Mouse (Mus musculus): ENCODE results near the gene Capza2. TPM values are rescaled to one million over a fixed set of nuclear protein-coding genes. Genes with fewer than 3 reads are reported as not detected.

The Capza2 gene
- polyA plus RNA-seq (2014; fragmentation: Nextera tagmentation; extraction: Ambion mirVana), result 242 and 251 TPM in 2 replicates

DNA sequence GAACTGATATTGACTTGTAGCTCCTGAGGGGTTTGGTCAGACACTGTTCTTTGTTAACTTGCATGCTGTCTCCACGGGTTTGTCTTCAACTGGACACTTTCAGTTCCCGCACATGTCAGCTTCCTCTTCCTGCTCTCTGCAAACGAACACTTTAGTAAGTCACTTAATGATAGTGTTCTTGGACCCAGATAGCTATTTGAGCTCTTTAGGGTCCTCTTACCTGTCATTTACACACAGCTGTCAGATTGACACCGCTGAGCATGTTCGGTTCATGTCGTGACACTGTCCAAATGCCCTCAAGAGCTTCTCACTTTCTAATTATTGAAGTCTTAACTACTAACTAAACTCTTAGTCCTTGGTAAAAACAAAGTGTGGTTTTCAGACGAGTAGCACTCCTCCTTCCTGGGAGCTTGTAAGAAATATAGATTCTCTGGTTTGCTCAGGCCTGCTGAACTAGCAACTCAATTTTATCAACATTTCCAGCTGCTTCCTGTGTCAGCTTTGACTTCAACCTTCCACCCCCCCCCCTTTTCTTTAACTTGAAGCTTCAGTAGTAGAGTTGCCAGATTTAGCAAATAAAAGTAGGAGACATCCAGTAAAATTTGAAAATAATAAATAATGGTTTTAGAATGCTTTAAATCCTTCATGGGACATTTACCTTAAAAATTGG lies at the start of gene Capza2:
TSS of gene Capza2 (plus strand) at position 620 of the 670 bp plus-strand sequence.
- Histone ChIP-seq H3K4me1 (replicated peaks; ENCODE audit: control insufficient read depth, insufficient read depth, low read length) (no peaks in the 10 kb centered on the region), H3K36me3 (ENCODE audit: control insufficient read depth, insufficient read depth, low read length) (no peaks in the 10 kb centered on the region), H3K4me3 (ENCODE audit: low read depth, low read length) (peak within 1 kb of the TSS; percentile 91), H3K9me3 (ENCODE audit: control insufficient read depth, low read length) (no peaks in the 10 kb centered on the region), H3K27ac (ENCODE audit: low read depth, low read length) (peak within 1 kb of the TSS; percentile 89), H3K9ac (ENCODE audit: low read length) (peak within 1 kb of the TSS; percentile 93), H3K27me3 (ENCODE audit: control insufficient read depth, insufficient read depth, low read length) (no peaks in the 10 kb centered on the region), H3K4me2 (ENCODE audit: low read depth, low read length, severe bottlenecking) (peak within 1 kb of the TSS; percentile 70; the same call in 1 of the 2 replicates)
- DNase-seq (ENCODE audit: low spot score), result no peak
- 81% methylated on average over 7 of the region's 7 CpGs for WGBS
- no peak for ATAC-seq (replicated peaks; ENCODE audit: low FRiP score)

- peak; percentile 82 for ATAC-seq (replicated peaks; ENCODE audit: low FRiP score)
- WGBS, result 33% methylated on average over 16 of the region's 16 CpGs
- DNase-seq (ENCODE audit: low spot score), result peak; percentile 86
Observed at GRCm38 (mm10) chr6:17589049-17589952, 46.7 kb upstream of the Capza2 start.

GRCm38 (mm10) chr6:17589953-17590627 lies 45.9 kb upstream of the Capza2 start:
- Histone ChIP-seq H3K27me3 (ENCODE audit: control insufficient read depth, insufficient read depth, low read length) (no peaks in the 10 kb centered on the region), H3K4me3 (ENCODE audit: low read depth, low read length) (no peak overlapping the region), H3K4me2 (ENCODE audit: low read depth, low read length, severe bottlenecking) (no peak overlapping the region), H3K36me3 (ENCODE audit: control insufficient read depth, insufficient read depth, low read length) (no peaks in the 10 kb centered on the region), H3K9ac (ENCODE audit: low read length) (no peak overlapping the region), H3K9me3 (ENCODE audit: control insufficient read depth, low read length) (no peaks in the 10 kb centered on the region), H3K27ac (ENCODE audit: low read depth, low read length) (no peak overlapping the region), H3K4me1 (replicated peaks; ENCODE audit: control insufficient read depth, insufficient read depth, low read length) (no peaks in the 10 kb centered on the region; the same call in 1 of the 2 replicates)
- ATAC-seq (replicated peaks; ENCODE audit: low FRiP score) (no peak), DNase-seq (ENCODE audit: low spot score) (no peak)
- 59% methylated on average over 8 of the region's 8 CpGs for WGBS

More at GRCm38 (mm10) chr6:17589049-17589952, 46.7 kb upstream of the Capza2 start:
- Histone ChIP-seq H3K36me3 (ENCODE audit: control insufficient read depth, insufficient read depth, low read length) (no peaks in the 10 kb centered on the region), H3K27me3 (ENCODE audit: control insufficient read depth, insufficient read depth, low read length) (no peaks in the 10 kb centered on the region), H3K4me2 (ENCODE audit: low read depth, low read length, severe bottlenecking) (no peak overlapping the region), H3K27ac (ENCODE audit: low read depth, low read length) (no peak overlapping the region), H3K4me3 (ENCODE audit: low read depth, low read length) (no peak overlapping the region), H3K4me1 (replicated peaks; ENCODE audit: control insufficient read depth, insufficient read depth, low read length) (no peaks in the 10 kb centered on the region; the same call in 1 of the 2 replicates), H3K9ac (ENCODE audit: low read length) (no peak overlapping the region), H3K9me3 (ENCODE audit: control insufficient read depth, low read length) (no peaks in the 10 kb centered on the region)

GRCm38 (mm10) chr6:17593971-17594370 lies 42.1 kb upstream of the Capza2 start:
- no peak overlapping the region for H3K27ac ChIP-seq (ENCODE audit: low read depth, low read length)
- no peaks in the 10 kb centered on the region for H3K9me3 ChIP-seq (ENCODE audit: control insufficient read depth, low read length)
- ATAC-seq (replicated peaks; ENCODE audit: low FRiP score) (no peak), DNase-seq (ENCODE audit: low spot score) (no peak)
- H3K9ac ChIP-seq (ENCODE audit: low read length), result no peak overlapping the region
- no peak overlapping the region for H3K4me3 ChIP-seq (ENCODE audit: low read depth, low read length)
- H3K4me2 ChIP-seq (ENCODE audit: low read depth, low read length, severe bottlenecking), result no peak overlapping the region
- H3K4me1 ChIP-seq (replicated peaks; ENCODE audit: control insufficient read depth, insufficient read depth, low read length), result no peaks in the 10 kb centered on the region; the same call in 1 of the 2 replicates
- H3K27me3 ChIP-seq (ENCODE audit: control insufficient read depth, insufficient read depth, low read length), result no peaks in the 10 kb centered on the region
- WGBS, result 90% methylated on average over 2 of the region's 2 CpGs
- no peaks in the 10 kb centered on the region for H3K36me3 ChIP-seq (ENCODE audit: control insufficient read depth, insufficient read depth, low read length)

- 86% methylated on average over 11 of the region's 11 CpGs for WGBS
- Histone ChIP-seq H3K9ac (ENCODE audit: low read length) (no peak overlapping the region), H3K4me2 (ENCODE audit: low read depth, low read length, severe bottlenecking) (no peak overlapping the region), H3K4me1 (replicated peaks; ENCODE audit: control insufficient read depth, insufficient read depth, low read length) (no peaks in the 10 kb centered on the region), H3K27me3 (ENCODE audit: control insufficient read depth, insufficient read depth, low read length) (no peaks in the 10 kb centered on the region), H3K4me3 (ENCODE audit: low read depth, low read length) (no peak overlapping the region), H3K36me3 (ENCODE audit: control insufficient read depth, insufficient read depth, low read length) (no peaks in the 10 kb centered on the region), H3K9me3 (ENCODE audit: control insufficient read depth, low read length) (no peaks in the 10 kb centered on the region), H3K27ac (ENCODE audit: low read depth, low read length) (no peak overlapping the region)
- ATAC-seq (replicated peaks; ENCODE audit: low FRiP score) (no peak), DNase-seq (ENCODE audit: low spot score) (no peak)
Observed at GRCm38 (mm10) chr6:17595712-17596462, 40.1 kb upstream of the Capza2 start.

GRCm38 (mm10) chr6:17599373-17599772 lies 36.7 kb upstream of the Capza2 start:
- Histone ChIP-seq H3K27me3 (ENCODE audit: control insufficient read depth, insufficient read depth, low read length) (no peaks in the 10 kb centered on the region), H3K4me2 (ENCODE audit: low read depth, low read length, severe bottlenecking) (no peak overlapping the region), H3K9ac (ENCODE audit: low read length) (no peak overlapping the region), H3K9me3 (ENCODE audit: control insufficient read depth, low read length) (no peaks in the 10 kb centered on the region), H3K4me1 (replicated peaks; ENCODE audit: control insufficient read depth, insufficient read depth, low read length) (no peaks in the 10 kb centered on the region), H3K27ac (ENCODE audit: low read depth, low read length) (no peak overlapping the region), H3K36me3 (ENCODE audit: control insufficient read depth, insufficient read depth, low read length) (no peaks in the 10 kb centered on the region), H3K4me3 (ENCODE audit: low read depth, low read length) (no peak overlapping the region)
- DNase-seq (ENCODE audit: low spot score), result no peak
- 85% methylated on average over 5 of the region's 5 CpGs for WGBS
- ATAC-seq (replicated peaks; ENCODE audit: low FRiP score), result no peak

DNA sequence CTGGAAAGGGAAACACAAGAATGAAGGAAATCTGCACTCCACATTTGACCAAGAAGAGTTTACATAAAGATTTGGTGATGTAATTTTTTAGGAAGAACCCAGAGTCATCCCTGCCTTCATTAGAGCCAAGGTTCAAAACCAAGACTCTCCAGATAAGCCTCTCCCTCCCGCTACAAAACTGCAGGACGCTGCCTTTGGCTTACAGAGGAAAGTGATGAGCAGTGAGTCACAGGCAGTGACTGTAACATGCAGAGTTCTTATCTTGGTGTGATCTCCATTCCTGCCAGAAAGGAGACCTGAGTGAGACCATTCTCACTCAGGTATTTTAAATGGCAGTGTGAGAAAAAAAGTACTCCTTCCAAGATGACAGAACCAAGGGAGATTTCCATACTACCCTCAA lies 34.5 kb upstream of the Capza2 start:
- Histone ChIP-seq H3K4me2 (ENCODE audit: low read depth, low read length, severe bottlenecking) (no peak overlapping the region), H3K27ac (ENCODE audit: low read depth, low read length) (no peak overlapping the region), H3K4me1 (replicated peaks; ENCODE audit: control insufficient read depth, insufficient read depth, low read length) (no peaks in the 10 kb centered on the region), H3K27me3 (ENCODE audit: control insufficient read depth, insufficient read depth, low read length) (no peaks in the 10 kb centered on the region), H3K9ac (ENCODE audit: low read length) (no peak overlapping the region), H3K36me3 (ENCODE audit: control insufficient read depth, insufficient read depth, low read length) (no peaks in the 10 kb centered on the region), H3K4me3 (ENCODE audit: low read depth, low read length) (no peak overlapping the region), H3K9me3 (ENCODE audit: control insufficient read depth, low read length) (no peaks in the 10 kb centered on the region)
- ATAC-seq (replicated peaks; ENCODE audit: low FRiP score), result no peak
- DNase-seq (ENCODE audit: low spot score), result no peak
- 71% methylated on average over 2 of the region's 2 CpGs for WGBS

- DNase-seq (ENCODE audit: low spot score) (no peak), ATAC-seq (replicated peaks; ENCODE audit: low FRiP score) (no peak)
- Histone ChIP-seq H3K4me1 (replicated peaks; ENCODE audit: control insufficient read depth, insufficient read depth, low read length) (no peaks in the 10 kb centered on the region), H3K27ac (ENCODE audit: low read depth, low read length) (no peak overlapping the region), H3K9me3 (ENCODE audit: control insufficient read depth, low read length) (no peaks in the 10 kb centered on the region), H3K4me2 (ENCODE audit: low read depth, low read length, severe bottlenecking) (no peak overlapping the region), H3K9ac (ENCODE audit: low read length) (no peak overlapping the region), H3K27me3 (ENCODE audit: control insufficient read depth, insufficient read depth, low read length) (no peaks in the 10 kb centered on the region), H3K4me3 (ENCODE audit: low read depth, low read length) (no peak overlapping the region), H3K36me3 (ENCODE audit: control insufficient read depth, insufficient read depth, low read length) (no peaks in the 10 kb centered on the region)
- WGBS, result 85% methylated on average over 1 of the region's 1 CpGs
Observed at GRCm38 (mm10) chr6:17606915-17607314, 29.1 kb upstream of the Capza2 start.

Data from forebrain, embryonic 11.5 days (tissue).